ENCODE assay signal across 8 mouse cellular contexts in the genomic region with DNA sequence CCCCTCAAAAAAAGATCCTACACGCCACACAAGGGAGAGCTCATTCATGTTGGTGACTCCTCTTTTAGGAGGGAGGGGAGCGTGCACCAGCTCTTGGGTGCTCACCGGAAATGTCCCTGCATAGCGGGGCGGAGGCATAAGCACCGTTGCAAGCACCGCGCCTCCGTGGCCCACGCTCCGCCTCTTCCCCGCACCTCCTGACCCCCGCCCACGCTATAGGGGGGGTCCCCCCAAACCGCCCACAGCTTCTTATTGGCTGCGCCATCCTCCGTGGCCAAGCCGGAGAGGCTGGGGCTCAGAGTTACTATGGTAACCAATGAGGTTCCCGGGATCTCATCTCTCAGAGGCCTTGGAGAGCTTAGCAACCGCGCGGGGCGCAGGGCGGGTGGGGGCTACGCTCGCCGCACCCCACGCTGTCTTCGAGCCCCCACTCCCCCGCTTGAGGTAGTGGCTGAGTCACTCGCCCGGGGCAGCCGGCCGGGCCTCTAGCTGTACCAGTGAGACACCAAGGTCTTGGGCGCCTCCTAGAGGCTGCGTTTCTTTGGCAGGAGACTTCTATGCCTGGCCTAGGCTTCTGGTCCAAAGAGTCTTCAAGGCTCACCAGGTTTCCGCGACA. TPM values are rescaled to one million over a fixed set of nuclear protein-coding genes. Genes with fewer than 3 reads are reported as not detected.
A peak's percentile ranks its signal among the peaks of the same experiment; 100 is the strongest.
DNase-seq lines count a peak whose midpoint lies in the region; ATAC-seq and TF ChIP-seq lines count a peak whose summit lies in the region.

No protein-coding gene starts in this region.

- H3K36me3 ChIP-seq in hindbrain, embryonic 13.5 days, result no peaks in the 10 kb centered on the region

- ATAC-seq in Patski, result peak; percentile 62
- peak; percentile 66 for ATAC-seq in hindbrain, embryonic 13.5 days (ENCODE audit: low FRiP score)

- POLR2A ChIA-PET in Patski (lab: Charles Lee), result interaction anchor here (1.0 to 1.2 kb wide), 2 partner anchors 245 to 293 kb away, joined by 3 to 4 read pairs; a partner anchor contains a TSS

- peak overlapping the region; percentile 63; the same call in 1 of the 2 replicates for H3K27ac ChIP-seq in hindbrain, embryonic 13.5 days

- in situ Hi-C loops in Patski (cut with MboI; ENCODE audit: low pct_unique_long_range_greater_than_20kb), result loop anchor here (10.0 kb wide), 1 partner anchor 295 kb away; a partner anchor contains a TSS

- peak; percentile 71 for DNase-seq in Patski (ENCODE audit: low read depth, low spot score)
- DNase-seq in cerebellum, postnatal 14 days, result peak; percentile 97 to 98
- peak; percentile 86 to 87 for DNase-seq in frontal cortex, postnatal 14 days (ENCODE audit: low spot score in 2 of 2)
- DNase-seq in layer of hippocampus, postnatal 14 days (ENCODE audit: low spot score in 2 of 2), result peak; percentile 90 to 92
- DNase-seq in lung, postnatal 10 days, result peak; percentile 97
- DNase-seq in ovary, postnatal 36 days (ENCODE audit: low spot score), result peak; percentile 91
- peak; percentile 85 to 89 for DNase-seq in thymus, postnatal 36 days

- H3K4me2 ChIP-seq in hindbrain, embryonic 13.5 days, result peak overlapping the region; percentile 83

- peak overlapping the region; percentile 44 for H3K9ac ChIP-seq in hindbrain, embryonic 13.5 days

- H3K27me3 ChIP-seq in Patski, result no peaks in the 10 kb centered on the region
- peaks cover 71% of the 10 kb centered on the region for H3K27me3 ChIP-seq in hindbrain, embryonic 13.5 days

- CTCF ChIA-PET in Patski (lab: Charles Lee), result interaction anchor here (0.8 to 2.7 kb wide), 13 partner anchors 10 to 229 kb away, joined by 3 to 18 read pairs (median 4); no protein-coding TSS in a partner anchor

- no peaks in the 10 kb centered on the region for H3K9me3 ChIP-seq in hindbrain, embryonic 13.5 days

- under 1% methylated on average over 38 of the region's 38 CpGs for WGBS in hindbrain, embryonic 13.5 days

- H3K4me3 ChIP-seq in hindbrain, embryonic 13.5 days, result peak overlapping the region; percentile 48

- no peak for TF ChIP-seq CTCF in Patski (IDR thresholded peaks at IDR 0.05)

- peaks cover 84% of the 10 kb centered on the region for H3K4me1 ChIP-seq in hindbrain, embryonic 13.5 days (replicated peaks)

RNA-seq across cellular contexts. Expression of a gene that starts 0.9 kb away (rescaled TPM):
- polyA plus RNA-seq in Patski (2021), result 0.17 TPM
- 3.4 TPM in 2 replicates for polyA plus RNA-seq in hindbrain, embryonic 13.5 days (2015; fragmentation: Nextera tagmentation; extraction: Ambion mirVana)
- 1 to 10 TPM; 3.3 to 4.5 TPM for total RNA-seq in layer of hippocampus, postnatal 14 days (2021)

RNA-seq across cellular contexts. Expression of a gene that starts 8.4 kb away (rescaled TPM):
- 20.4 TPM for polyA plus RNA-seq in Patski (2021)
- 17.0 and 18.2 TPM in 2 replicates for polyA plus RNA-seq in hindbrain, embryonic 13.5 days (2015; fragmentation: Nextera tagmentation; extraction: Ambion mirVana)
- 10 to 100 TPM; 14.8 to 15.2 TPM for total RNA-seq in layer of hippocampus, postnatal 14 days (2021)

RNA-seq across cellular contexts. Expression of a gene that starts 20.8 kb away (rescaled TPM):
- 43.1 TPM for polyA plus RNA-seq in Patski (2021)
- polyA plus RNA-seq in hindbrain, embryonic 13.5 days (2015; fragmentation: Nextera tagmentation; extraction: Ambion mirVana), result 14.4 and 15.5 TPM in 2 replicates
- 10 to 100 TPM; 21.7 to 24.4 TPM for total RNA-seq in layer of hippocampus, postnatal 14 days (2021)

RNA-seq across cellular contexts. Expression of a gene that starts 23.3 kb away (rescaled TPM):
- polyA plus RNA-seq in Patski (2021), result 18.7 TPM
- 6.2 and 8.0 TPM in 2 replicates for polyA plus RNA-seq in hindbrain, embryonic 13.5 days (2015; fragmentation: Nextera tagmentation; extraction: Ambion mirVana)
- 10 to 100 TPM; 82.1 to 83.1 TPM for total RNA-seq in layer of hippocampus, postnatal 14 days (2021)

Comparison
In these comparisons a context has a peak if more than half of its experiments do, and no peak if none do; other contexts are left out.
1. Peak in every context shown above with its lines: DNase-seq, ATAC-seq, H3K4me3 ChIP-seq and H3K27ac ChIP-seq.